Mouse (Mus musculus) stomach, postnatal 0 days (tissue): ENCODE measurements at regions not wholly inside any gene's neighbourhood (a gene's known extent, or its start where the extent isn't known, plus 50 kb on each side); places are given as distances from the start of the nearest gene placed in this dataset.

Source experiments
- CTCF ChIP-seq: IDR thresholded peaks from 2 replicates; pipeline ENCODE4 v1.5.1; 2016; ENCODE audit warnings: antibody characterized with exemption, low read depth, mild to moderate bottlenecking, moderate library complexity
- EP300 ChIP-seq: optimal IDR thresholded peaks from 2 replicates; pipeline ENCODE3; 2016; ENCODE audit warnings: antibody characterized with exemption

GRCm38 (mm10) chr9:23167056-23167591, 55.8 kb upstream of the Bmper start:
- no peak for TF ChIP-seq CTCF
- TF ChIP-seq EP300, result no peak
